Mouse (Mus musculus): ENCODE results near the gene Fam69b.

DNA sequence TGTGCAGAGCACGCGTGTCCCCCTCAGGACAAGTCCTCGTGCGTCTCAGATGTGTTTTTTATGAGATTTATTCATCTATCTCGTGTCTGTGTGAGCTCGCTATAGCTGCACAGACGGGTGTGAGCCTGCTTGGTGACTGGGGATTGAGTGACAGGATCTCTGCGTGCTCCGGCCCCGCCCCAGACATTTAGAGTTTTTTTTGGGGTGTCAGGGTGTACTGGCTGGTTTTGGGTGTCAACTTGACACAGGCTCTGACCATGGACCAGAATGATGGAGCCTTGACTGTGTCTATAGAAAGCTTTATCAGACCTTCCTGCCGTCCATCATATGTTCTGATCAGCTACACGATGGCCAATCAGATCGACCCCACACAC lies 34.2 kb downstream of the Fam69b start:
- no peak for TF ChIP-seq CTCF (conservative IDR thresholded peaks at IDR 0.05; ENCODE audit: insufficient read depth, insufficient read length, low read depth, low read length)
- no peak for TF ChIP-seq POLR2A (IDR thresholded peaks at IDR 0.05; ENCODE audit: low read depth, low read length)

All from kidney, adult 2 months (tissue).